Mouse (Mus musculus) CH12.LX (cell line): ENCODE measurements around the gene Med13.

ENCODE experiments used
- CHD2 ChIP-seq: IDR thresholded peaks from 2 replicates; pipeline ENCODE4 v1.6.1; 2011; ENCODE audit warnings: low read length, improper control_type of control experiment
- CTCF ChIP-seq, 2 experiments: IDR thresholded peaks in 1 of 2; conservative IDR thresholded peaks in 1 of 2; 2 replicates each; pipeline ENCODE4 v1.5.1; 2011 to 2012; ENCODE audit warnings: low read depth in 2 of 2, low read length in 2 of 2, improper control_type of control experiment in 1 of 2, inconsistent platforms in 1 of 2, mild to moderate bottlenecking in 1 of 2, moderate library complexity in 1 of 2
- EP300 ChIP-seq: IDR thresholded peaks from 2 replicates; pipeline ENCODE4 v1.6.1; 2011; ENCODE audit warnings: low read length, improper control_type of control experiment
- ETS1 ChIP-seq: conservative IDR thresholded peaks from 2 replicates; pipeline ENCODE4 v1.6.1; 2012; ENCODE audit warnings: low read depth, mild to moderate bottlenecking, inconsistent platforms, low read length, improper control_type of control experiment, moderate library complexity
- NELFE ChIP-seq: IDR thresholded peaks from 2 replicates; pipeline ENCODE4 v1.6.1; 2011; ENCODE audit warnings: low read depth, low read length, improper control_type of control experiment
- NRF1 ChIP-seq: IDR thresholded peaks from 2 replicates; pipeline ENCODE4 v1.6.1; 2014; ENCODE audit warnings: low read depth, mild to moderate bottlenecking, inconsistent platforms, low read length, improper control_type of control experiment, moderate library complexity
- RCOR1 ChIP-seq: conservative IDR thresholded peaks from 2 replicates; pipeline ENCODE4 v1.6.1; 2012; ENCODE audit warnings: low read depth, mild to moderate bottlenecking, inconsistent platforms, low read length, improper control_type of control experiment
- SIN3A ChIP-seq: IDR thresholded peaks from 2 replicates; pipeline ENCODE4 v1.6.1; 2012; ENCODE audit warnings: low read length, improper control_type of control experiment, inconsistent platforms
- UBTF ChIP-seq: IDR thresholded peaks from 2 replicates; pipeline ENCODE4 v1.6.1; 2012; ENCODE audit warnings: low read depth, mild to moderate bottlenecking, inconsistent platforms, low read length, improper control_type of control experiment, moderate library complexity

DNA sequence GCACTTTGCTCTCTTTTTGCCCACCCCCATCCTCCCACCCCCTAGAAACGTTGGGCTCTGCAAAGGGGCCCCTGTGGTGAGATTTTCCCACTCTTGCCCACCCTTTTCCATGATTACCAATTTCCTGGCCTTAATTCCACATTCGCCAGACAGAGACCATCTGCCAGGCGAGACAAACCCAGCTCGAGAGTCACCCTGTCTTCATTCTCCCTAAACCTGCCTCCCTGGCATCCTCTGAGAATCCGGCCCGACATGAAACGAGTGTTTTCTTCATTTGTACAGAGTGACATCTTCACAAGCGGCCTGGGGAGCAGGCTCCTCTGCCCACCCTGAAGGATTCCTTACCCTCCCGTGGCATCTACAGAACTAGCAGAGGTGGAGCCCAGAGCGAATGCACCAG is 29.2 kb upstream of the Med13 start:
- TF ChIP-seq CHD2 (no peak), NELFE (no peak), UBTF (no peak), SIN3A (no peak), CTCF (conservative IDR thresholded peaks at IDR 0.05 in 1 of 2, IDR thresholded peaks at IDR 0.05 in 1 of 2; ENCODE audit: low read depth in 2 of 2, low read length in 2 of 2) (no peak), NRF1 (no peak), EP300 (no peak), ETS1 (no peak), RCOR1 (no peak)
